Mouse (Mus musculus): ENCODE measurements around the gene Eno3. TPM values are rescaled to one million over a fixed set of nuclear protein-coding genes. Genes with fewer than 3 reads are reported as not detected.
A peak's percentile ranks its signal among the peaks of the same experiment; 100 is the strongest.

The Eno3 gene
- total and polyA plus RNA-seq, 3 experiments, result 16.9 to 67.6 (median 18.3) TPM

- DNase-seq, result peak; percentile 60
These were observed 510 bp upstream of the Eno3 start for GRCm38 (mm10) chr11:70656456-70656927.

DNA sequence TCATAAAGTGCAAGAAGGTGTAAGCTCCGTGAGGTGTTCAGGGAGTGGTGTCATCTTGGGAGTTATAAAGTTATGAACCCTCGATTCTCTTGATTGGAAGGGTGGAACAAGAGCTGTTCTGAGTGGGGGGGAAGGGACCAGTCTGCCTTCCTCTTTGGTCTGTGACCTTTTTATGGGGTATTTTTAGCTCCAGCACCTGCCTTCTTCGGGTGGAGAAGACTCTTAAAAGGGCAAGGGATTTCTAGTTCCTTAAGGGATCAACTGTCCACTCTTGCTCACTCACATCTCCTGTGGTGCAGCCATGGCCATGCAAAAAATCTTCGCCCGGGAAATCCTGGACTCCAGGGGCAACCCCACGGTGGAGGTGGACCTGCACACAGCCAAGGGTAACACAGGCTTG lies 571 bp downstream of the Eno3 start:
- peak; percentile 2 for DNase-seq

DNA sequence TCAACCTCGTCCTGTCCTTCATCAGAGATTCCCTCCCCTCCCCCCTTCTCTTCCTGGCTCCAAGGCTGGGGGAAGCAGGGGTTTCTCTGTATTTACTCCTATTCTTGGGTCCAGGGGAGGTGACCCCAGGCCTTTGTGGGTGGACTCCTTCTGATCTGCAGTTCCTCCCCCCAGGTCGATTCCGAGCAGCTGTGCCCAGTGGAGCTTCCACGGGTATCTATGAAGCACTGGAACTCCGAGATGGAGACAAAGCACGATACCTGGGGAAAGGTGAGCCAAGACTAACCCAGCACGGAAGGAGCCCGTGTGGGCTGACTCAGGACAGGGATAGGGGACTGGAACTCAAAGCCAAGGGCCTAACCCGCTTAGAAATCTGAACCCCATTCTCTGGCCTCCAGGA lies 989 bp downstream of the Eno3 start:
- DNase-seq, result no peak

GRCm38 (mm10) chr11:70658521-70658920 lies 1.5 kb downstream of the Eno3 start:
- DNase-seq, result no peak

GRCm38 (mm10) chr11:70658942-70659341 lies 1.9 kb downstream of the Eno3 start:
- DNase-seq, result no peak

- DNase-seq, result peak; percentile 3
These were observed 3.6 kb downstream of the Eno3 start for GRCm38 (mm10) chr11:70660571-70660970.

GRCm38 (mm10) chr11:70663101-70663500 lies 6.1 kb downstream of the Eno3 start:
- no peak for DNase-seq

GRCm38 (mm10) chr11:70663957-70664356 lies 7.0 kb downstream of the Eno3 start:
- no peak for DNase-seq

DNA sequence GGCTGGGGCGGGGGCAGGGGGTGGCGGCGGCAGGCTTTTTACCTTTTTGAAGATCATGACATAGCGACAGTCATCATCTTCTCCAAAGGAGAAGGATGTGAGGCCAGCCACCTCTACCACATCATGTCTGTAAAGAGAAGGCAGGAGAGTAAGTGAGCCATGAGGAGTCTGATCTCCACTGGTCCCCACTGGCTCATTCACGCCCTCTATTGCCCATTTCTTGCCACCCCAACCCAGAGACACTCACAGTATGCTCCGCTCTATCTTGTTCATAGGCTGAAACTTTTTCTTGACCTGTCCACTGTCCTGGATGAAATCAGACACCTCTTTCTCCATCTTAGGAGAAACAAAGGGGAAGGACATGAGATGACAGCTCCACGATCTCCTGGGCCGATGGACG lies 7.7 kb downstream of the Eno3 start:
- no peak for DNase-seq

DNA sequence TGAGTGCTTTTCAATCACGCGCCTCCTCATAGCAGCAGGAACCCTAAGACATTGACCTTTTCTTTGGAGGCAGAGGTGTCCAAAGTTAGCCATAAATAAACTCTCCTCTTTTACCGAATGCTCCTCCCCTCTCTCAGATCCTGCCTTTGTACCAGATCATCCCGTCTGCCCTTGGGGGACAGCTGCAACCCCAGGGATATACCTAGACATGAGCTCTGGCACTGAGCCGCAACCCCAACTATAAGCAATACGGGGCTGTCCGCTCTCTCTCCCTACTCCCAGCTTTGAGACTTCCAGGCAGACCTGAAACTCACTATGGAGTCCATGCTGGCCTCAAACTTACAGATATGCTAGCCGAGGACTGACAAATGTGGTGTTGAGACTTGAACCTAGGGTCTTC lies 9.7 kb downstream of the Eno3 start:
- no peak for DNase-seq

GRCm38 (mm10) chr11:70667271-70668150 lies 10.5 kb downstream of the Eno3 start:
- DNase-seq, result peak; percentile 6

GRCm38 (mm10) chr11:70668335-70668770 lies 11.4 kb downstream of the Eno3 start:
- no peak for DNase-seq

DNA sequence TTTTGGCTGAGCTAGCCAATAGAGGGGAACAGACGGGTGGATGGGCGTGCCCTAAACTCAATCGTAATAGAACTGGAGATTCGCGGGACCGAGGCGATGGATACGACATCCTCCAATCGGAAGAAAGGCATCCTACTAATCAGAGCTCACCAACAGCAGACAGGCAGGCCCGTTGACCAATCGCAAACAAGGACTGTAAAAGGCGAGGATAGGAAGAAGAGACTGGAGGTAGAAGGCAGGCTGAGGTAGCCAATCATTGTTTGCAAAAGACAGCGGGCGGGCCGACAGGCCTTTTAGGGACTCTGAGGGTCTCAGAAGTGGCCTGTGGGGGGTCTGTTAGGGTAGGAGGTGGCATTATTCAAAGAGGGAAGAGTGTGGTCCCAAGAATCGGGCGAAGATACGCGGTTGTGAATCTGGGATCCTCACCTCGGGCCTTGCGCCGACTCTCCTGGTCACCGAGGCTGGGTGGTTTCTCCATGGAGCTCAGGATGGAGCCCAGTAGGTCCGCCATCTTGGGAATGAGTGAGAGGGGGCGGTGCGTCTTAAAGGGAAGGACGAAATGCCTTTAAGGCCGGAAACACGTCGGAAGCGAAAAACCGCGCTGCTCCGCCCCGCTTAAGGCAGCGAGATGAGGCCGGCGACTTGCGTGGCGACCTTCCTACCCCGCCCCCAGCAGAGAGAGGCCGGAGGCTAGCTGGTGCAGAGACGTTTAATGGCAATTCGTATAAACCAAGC lies 11.9 kb downstream of the Eno3 start, which contains the start of gene Spag7:
Gene Spag7, minus strand, starts transcription at position 646 of the 735 bp plus-strand sequence.
- DNase-seq, result peak; percentile 98

- peak; percentile 87 for DNase-seq
These were observed 12.8 kb downstream of the Eno3 start for GRCm38 (mm10) chr11:70669582-70670345.

DNA sequence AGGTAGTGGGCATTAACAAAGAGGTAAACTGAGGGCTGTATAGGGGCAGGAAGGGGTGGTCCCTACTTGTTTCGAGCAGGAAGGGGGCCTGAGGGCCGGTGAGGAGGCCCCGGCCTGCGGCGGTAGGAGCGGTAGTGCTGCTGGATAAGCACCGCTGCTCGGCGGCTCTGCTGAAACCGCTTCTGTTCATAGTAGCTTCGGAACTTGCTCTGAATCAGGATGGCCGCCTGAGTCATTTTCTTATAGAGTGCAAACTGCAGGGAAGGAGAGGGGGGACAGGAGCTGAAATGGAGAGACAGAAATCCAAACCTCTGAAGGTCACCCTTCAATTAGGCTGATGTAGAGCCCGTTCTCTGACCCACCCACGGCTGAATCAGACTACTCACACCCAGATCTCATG lies 13.5 kb downstream of the Eno3 start:
- DNase-seq, result peak; percentile 75

- peak; percentile 71 for DNase-seq
These were observed 14.5 kb downstream of the Eno3 start for GRCm38 (mm10) chr11:70671333-70672047.

- DNase-seq, result no peak
These were observed 17.0 kb downstream of the Eno3 start for GRCm38 (mm10) chr11:70674014-70674413.

DNA sequence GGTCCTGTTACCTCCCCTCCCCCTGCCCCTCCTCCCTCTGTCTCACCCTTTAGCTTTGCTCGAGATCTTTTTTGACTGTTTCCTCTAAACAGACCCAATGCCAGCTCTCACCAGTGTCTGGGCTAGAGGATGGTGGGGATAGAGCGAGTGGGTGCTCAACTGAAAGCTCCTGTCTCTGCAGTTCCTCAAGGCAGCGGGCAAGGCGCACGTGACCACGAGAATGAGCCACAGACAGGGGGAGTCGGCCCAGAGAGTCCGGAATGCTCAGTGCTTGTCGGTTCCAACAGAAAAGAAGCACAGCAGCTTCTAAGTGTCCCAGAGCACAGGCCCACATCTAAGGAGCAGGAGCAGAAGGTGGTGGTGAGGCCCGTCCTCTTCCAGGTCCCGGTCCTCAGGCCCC lies 17.5 kb downstream of the Eno3 start:
- DNase-seq, result no peak

GRCm38 (mm10) chr11:70678092-70678491 lies 21.1 kb downstream of the Eno3 start:
- DNase-seq, result no peak

GRCm38 (mm10) chr11:70678576-70678975 lies 21.6 kb downstream of the Eno3 start:
- DNase-seq, result no peak

GRCm38 (mm10) chr11:70679361-70679760 lies 22.4 kb downstream of the Eno3 start:
- no peak for DNase-seq
